Mouse (Mus musculus) monocyte, adult 2 months (primary cell): ENCODE results near the gene Secisbp2.
"Not testable (repeated sequence)": the region's sequence is repeated elsewhere in the genome, so short reads cannot be mapped to it uniquely, and the experiment has no call there.

ENCODE experiments used
- DNase-seq, 2 experiments: peaks; one replicate each; pipeline ENCODE4 v3.0.0; 2022; ENCODE audit warnings: low spot score in 2 of 2, low read depth in 1 of 2

Gene Secisbp2

DNA sequence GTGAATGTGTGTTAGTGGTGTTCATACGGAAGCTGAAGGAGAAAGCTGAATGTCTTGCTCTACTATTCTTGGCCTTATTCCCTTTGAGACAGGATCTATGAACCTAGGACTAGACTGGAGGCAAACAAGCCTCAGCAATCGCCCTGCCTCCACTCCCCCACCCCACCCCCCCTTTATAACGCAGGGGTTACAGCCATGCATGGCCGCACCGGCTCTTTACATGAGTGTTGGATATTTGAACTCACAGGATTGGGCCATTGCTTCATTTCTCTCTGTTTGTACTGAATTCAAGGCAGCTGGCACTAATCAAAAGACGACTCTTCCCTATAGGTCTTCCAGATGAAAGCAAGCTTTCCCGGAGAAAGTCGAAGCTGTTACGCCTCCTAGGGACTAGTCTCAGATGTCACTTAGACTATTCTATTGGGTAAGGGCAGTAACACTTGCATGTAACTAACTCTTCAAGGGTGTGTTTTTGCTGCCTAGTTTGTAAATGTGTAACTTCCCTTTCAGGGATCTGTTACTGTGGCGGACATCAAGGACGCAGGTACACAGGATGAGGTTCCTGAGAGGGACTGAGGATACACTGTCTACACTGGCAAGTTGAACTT is 9.2 kb upstream of the Secisbp2 start:
- DNase-seq: no peak

DNA sequence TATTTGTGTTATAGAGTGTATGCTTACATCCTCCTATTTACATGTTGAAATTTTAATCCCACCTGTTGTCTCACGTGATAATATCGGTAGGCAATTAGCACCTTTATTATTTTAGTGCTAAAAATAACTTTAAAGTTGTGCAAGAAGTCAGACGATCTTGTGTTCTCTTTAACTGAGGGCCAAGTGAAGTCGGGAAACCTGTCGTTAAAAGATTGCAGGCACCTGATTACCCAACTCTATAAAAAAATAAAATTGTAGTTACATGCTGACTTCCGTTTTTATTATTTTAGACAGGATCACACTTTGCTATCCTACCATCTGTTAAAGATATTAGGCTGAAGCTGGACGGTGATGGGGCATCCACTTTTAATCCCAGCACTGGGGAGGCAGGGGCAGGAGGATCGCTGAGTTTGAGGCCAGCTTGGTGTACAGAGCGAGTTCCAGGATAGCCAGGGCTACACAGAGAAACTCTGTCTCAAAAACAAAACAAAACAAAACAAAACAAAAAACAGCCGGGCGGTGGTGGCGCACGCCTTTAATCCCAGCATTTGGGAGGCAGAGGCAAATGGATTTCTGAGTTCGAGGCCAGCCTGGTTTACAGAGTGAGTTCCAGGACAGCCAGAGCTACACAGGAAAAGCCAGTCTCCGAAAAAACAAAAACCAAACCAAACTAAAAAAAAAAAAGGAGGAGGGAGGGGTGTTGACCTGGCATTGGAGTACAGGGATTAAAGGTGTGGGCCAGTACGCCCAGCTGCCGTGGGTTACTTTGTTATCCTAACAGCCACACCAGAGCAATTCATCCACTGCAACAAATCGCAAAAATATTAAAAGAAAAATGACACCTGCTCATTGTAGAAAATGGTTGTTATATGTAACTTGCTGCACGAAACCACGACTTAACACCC is 7.3 kb upstream of the Secisbp2 start:
- no peak for DNase-seq

DNA sequence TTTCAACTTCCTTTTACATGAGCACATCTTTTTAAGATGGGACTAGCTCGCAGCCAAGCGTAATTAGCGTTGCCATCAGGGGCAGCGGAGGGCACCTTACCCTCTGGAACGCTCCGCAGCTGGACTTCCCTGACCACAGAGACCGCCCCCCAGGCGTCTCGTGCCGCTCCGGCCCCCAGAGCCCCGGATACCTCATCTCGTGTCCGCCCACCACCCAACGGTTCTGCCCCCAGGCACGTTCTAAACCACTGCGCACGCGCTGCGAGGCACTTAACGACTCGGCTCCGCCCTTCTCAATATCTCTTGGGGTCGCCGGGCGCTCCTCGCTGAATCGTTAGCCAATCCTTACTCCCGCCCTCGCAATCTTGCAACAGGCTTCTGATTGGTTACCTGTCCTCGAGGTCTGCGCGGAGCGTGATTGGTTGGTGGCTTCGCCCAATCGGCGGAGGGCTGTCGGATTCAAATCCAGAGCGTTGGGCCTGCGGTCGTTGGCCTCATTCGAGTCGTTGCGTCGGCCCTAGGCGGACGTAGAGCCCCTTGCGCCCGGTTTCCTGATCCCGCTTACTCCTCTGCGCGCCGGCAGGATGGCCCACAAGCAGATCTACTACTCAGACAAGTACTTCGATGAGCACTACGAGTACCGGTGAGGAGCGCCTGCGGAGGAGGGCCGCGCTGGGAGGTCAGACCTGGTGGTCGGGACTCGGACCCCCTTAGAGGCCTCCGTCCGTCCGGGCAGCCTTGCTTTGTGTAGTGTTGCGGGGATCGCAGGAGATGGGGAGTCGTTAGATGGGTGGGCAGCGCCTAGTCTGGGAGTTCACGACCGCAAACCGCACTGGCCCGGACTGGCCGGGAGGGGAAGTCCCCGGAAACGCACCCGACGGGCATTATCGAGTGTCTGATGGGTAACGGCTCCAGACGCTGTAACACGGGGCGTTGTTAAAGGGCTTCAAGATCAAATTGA is 6.4 kb upstream of the Secisbp2 start, which contains the start of gene Cks2:
Gene Cks2, plus strand, starts transcription at position 404 of the 961 bp plus-strand sequence.
- peak; percentile 91 to 94 for DNase-seq

DNA sequence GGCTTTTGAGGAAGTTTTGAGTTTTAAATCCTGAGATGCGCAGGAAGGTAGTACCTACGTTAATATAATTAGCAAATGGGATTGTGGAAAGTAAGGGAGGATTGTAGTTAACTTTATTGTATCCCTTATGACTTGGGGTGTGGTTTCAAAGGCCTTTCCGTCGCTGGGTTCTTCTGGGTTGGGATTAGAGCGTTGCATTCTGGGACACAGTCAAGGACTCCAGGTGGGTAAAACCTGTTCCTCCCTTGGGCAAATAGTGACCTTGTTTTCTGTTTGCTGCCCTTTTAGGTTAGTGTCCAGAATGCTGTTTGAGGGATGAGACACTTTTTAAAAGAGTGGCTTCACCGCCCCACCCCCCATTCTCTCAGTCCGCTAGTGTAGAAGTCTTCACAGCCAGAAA is 5.6 kb upstream of the Secisbp2 start:
- DNase-seq: no peak

DNA sequence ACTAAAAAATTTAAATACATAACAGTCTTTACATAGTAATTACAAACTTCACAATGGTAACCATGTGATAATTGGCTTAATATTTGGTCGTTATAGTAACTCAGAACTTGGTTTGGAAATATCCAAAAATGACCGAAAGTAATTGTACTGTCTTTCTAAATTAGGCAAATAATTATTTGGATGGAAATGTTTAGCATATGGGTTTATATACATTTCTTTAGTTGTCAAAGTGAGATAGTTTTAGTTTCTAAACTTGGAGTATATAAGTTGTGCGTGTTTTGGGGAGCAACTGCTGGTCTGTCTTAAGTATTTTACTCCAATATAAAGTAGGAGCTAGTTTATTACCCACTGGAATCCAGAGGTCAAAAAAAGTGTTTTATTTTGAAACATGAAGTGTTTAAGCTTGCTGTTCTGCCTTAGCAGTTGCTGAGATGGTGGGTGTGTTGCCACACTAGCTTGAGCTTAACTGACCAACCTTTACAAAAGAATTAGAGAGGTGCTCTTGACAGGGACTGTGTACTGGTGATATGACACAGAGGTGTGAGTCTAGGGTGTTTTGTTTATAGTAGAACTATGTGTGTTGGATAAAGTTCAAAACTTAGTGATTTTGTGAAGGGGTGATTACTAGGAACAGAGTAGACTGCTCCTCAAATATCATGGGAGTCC is 5.0 kb upstream of the Secisbp2 start:
- DNase-seq: no peak

DNA sequence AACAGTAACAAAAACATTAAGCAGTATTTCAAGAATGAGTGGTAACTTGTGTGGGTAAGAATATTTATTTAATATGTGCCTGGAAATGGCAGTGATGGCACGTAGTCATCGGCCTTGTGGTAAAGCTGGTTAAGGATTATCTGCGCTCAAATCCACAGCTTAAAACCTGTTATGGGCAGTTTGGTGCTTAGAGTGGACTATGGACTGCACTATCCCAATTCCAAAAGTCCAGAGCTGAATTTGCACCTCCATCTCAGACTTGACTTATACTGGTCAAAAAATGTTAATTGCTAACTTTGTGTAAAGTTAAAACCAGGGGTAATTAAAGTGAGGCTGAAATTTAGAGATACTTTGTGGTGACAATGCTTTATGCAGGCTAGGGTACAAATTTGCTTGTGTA is 3.7 kb upstream of the Secisbp2 start:
- DNase-seq: no peak

DNA sequence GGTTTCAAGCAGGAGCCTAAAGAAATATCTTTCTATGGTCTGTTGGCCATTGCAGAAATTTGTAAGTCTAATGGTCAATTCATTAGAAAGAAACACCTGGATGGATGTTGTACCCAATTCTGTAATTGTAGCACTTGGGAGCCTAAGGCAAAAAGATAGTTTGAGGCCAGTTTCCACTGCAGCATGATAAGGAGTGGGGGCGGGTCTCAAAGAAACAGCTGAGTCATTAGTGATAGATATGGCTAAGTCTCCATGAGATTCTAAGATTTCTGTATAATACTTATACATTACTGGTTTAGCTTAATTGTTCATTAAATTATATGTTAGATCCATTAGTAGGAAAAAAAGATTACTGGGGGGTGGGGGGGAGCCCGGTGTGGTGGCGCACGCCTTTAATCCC is 3.3 kb upstream of the Secisbp2 start:
- DNase-seq: no peak

DNA sequence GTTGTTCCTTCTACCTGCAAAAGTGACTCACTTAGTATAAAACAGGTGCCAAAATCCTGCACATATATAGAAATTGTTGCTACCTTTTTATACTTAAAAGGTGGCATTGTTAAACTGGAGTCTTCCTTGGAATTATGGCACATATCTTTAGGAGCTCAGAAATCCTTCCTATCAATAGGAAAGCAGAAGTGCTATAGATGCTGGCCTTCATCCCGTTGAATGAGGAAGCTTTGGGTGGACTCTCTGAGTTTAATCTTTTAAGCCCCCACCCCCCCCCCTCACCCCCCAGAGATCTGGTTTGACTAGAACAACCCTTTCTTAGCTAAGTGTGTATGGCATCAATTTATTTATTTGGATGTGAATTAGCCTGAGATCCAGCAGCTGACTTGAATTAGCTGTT is 1.8 kb upstream of the Secisbp2 start:
- DNase-seq: no peak

DNA sequence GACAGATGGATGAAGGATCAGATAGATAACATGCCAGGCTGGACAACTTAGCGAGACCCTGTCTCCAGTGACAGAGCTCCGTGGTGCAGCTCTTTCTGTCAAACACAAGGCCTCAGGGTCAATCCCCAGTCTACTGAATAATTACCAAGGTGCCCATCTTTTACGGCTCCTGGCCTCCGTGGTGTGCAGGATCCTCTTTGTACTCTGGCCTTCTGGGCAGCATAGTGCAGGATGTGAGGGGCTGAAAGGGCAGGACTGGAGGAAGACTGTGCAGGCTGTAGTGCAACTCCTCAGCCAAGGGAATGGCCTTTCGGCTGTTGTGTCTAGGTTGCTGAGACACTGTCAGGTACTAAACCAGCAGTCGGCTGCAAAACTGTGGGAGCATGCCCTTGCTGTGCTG is 1.7 kb downstream of the Secisbp2 start:
- no peak for DNase-seq

DNA sequence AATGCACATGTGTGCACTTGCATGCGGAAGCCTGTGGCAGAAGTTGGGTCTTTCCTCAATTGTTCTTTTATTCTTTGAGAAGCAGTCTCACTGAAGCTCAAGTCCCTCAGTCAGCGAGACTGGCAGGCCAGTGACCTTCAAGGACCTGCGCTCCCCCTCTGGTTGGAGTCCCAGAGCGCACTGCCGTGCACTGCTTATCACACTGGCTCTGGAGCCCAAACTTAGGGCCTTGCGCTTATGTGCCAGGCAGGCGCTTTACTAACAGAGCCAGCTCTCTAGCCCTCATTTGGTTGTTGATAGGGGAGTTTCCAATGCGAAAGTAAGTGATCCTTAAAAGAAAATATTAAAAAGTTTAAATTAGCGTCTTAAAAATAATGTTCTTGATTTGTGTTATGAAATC is 2.5 kb downstream of the Secisbp2 start:
- no peak for DNase-seq

DNA sequence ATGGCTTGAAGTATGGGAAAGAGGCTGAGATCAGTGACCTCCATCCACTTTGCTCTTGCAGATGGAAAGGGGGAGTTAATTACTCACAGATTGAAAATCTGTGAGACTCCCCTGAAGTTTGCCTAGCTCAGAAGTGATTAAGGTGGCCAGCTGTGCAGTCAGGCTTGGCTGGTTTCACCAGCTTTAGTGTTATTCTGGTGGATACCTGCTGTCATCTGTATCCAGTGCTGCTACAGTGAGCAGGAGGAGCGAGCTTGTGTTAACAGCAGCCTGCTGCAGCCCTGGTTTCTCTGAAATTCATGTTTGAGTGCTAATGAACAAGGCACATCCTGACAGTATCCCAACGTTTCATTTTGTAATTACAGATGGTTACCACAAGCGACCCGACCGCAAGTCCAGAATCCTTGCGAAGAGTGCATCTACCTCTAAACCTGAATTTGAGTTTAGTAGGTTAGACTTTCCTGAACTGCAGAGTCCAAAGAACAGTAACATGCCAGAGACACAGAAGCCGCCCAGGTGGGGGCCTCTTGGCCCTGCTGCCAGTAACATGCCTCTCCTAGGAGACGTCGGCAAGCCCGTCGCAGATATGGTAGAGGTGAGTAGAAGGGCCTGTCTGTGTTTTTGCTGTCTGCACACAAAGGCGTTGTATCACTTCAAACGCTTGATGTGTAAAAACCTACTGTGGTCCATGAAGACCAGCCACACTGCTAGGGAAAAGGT is 5.2 kb downstream of the Secisbp2 start:
- no peak for DNase-seq

DNA sequence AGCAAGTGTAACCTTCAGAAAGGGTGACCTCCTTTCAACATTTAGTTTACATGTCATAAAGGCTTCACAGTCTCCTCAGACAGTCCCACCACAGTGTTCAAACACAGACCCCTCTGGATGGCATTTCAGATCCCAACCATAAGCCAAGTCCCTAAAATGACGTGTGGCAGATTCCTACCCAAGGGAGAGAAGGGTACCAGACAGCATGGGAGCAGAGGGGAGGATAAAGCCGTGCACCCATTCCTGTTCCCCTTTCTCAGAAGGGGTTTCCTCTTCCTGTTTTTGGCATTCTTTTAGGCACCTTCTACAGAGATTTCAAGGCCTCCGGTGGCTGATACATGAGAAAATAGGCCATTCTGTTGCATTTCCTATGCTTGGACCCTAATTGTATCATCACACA is 6.6 kb downstream of the Secisbp2 start:
- DNase-seq: no peak

DNA sequence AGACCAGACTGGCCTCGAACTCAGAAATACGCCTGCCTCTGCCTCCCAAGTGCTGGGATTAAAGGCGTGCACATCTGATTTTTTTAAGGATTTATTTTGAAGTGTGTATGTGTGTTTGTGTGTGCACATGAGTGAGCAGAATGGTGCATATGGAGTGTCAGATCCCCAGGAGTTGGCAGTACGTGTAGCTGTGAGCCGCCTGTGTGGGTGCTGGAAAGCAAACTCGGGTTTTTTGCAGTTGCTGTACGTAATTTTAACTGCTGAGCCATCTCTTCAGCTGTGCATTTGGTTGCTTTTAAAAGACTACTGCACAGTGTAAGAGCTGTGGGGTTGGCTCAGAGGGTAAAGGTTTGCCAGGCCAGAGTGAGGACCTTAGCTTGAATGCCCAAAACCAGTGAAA is 8.1 kb downstream of the Secisbp2 start:
- DNase-seq: no peak

DNA sequence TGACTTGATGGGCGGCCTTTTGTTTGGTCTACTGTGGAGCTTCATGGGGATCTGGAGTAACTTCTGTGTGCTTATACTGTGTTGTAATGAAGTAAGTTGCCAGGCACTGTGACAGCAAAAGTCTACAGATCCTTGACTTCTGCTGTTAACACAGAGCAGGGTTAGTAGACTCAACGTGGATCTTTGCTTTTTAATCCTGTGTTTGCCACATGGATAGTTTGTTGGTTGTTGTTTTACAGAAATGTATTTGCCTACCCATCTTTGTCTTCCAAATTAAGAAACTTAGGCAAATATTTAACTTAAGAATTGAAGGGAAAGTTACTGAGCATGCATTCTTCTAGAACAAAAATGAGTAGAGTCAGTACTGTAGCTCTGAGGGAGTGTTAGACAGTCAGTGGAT is 12.1 kb downstream of the Secisbp2 start:
- no peak for DNase-seq

DNA sequence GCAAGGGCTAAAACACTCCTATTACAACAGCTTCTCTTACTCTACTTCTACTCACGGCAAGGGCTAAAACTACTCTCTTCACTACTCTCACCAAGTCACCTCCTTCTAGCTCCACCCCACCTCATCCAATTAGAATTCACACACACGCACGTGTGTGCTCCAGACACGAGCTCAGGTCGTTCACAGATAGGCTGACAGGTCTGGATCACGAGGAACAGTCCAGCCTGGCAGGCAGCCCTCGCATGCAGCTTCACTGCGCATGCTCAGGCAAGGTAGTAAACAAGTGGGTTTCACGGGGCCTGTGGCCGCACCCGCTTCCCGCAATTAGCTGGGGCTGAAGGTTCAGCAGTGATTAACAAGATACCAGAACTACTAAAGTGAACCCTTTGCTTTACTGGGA is 16.7 kb downstream of the Secisbp2 start:
- DNase-seq: not testable (repeated sequence)

DNA sequence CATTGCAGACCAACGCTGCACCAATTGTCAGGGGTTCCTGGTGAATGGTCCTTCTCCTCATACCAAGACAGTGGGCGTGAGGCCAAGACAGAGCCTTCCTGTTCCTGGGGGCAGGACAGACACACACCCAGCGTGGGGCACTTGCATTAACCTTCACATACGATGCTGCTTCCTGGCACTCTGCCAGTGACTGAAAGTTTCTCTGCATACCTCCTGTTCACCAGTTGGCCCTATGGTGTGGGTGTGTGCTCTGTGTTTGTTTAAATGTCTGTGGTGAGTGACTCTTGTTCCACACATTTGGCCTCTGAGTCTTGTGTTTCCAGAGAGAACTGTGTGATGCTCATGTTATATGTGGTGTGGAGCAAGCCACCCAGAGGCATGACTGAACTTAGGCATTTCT is 25.1 kb downstream of the Secisbp2 start:
- no peak for DNase-seq

DNA sequence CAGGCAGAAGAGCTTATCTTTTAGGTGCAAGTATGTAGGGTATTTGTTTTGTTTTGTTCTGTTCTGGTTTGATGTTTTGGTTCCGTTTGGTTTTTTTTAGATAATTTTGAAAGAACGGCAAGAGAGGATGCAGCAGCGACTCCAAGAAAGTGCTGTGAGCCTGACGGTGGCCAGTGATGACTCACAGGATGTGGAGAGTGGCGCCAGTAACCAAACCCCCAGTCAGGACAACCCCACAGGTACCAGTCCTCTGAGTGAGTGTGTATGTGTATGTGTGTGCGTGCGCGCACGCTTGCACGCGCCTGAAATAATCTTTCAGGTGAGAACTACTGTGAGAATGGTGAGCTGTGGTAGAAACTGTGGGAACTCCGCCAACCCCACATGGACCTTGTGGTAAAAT is 25.5 kb downstream of the Secisbp2 start:
- DNase-seq: no peak

DNA sequence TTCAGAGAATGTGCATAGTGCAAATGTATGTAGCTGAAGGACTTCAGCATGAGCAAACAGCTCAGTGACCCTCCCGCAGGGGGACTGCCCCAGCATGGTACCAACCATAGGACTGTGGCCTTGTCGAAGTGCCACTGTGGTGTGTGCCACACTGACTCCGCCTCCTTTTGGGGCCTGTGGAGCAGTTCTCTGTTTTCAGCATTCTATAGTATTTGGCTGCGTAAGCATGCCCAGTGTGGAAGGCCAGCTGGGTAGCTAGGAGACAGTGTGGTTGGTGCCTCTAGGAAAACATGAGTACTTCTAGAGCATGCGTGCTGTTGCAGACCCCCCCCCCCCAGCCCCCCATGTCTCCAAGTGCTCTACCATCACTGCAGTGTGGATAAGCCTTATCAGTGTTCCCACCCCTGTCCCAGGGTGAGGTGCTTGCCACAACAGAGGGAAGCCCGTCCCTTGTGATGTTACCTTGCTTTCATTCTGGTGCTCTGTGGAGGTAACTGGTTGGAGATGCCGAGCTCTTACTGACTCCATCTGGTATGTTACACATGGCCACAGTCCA is 26.2 kb downstream of the Secisbp2 start:
- no peak for DNase-seq

DNA sequence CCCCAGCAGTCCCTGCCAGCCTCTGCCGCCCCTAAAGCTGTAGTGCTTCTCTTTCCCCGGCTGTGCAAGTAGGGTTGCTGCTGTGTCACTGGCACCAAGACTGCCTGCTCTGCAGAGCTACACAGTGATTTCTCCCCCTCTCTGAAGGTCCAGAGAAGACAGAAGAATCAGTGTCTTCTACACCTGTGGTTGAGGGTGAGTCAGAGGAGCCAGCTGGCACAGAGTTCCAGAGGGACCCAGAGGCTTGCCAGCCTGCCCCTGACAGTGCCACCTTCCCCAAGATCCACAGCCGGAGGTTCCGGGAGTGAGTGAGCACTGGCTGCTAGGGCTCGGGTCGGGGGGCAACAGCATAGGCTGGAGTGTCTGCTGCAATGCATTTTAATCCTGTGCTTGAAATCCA is 27.2 kb downstream of the Secisbp2 start:
- no peak for DNase-seq

DNA sequence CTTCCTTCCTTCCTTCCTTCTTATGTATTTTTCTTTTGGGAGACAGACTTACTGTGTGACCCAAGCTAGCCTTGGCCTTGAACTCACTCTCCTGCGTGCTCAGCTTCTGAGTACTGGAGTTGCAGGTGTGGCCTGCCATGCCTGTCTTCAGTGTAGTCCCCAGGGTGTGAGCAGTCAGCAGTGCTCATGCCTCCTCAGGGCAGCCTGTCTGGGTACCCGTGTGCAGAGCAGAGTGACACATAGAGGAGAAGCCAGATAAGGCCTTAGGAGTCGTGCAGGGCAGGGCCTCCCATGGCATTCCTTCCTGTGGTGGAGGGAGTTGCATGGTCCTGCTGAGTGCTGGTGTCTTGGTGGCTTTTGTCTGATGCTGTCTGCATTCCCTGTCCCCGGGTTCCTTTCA is 27.8 kb downstream of the Secisbp2 start:
- DNase-seq: no peak
